Mouse (Mus musculus) gastrocnemius, adult 18-20 months (tissue): ENCODE data around the gene Ppp3ca. TPM values are rescaled to one million over a fixed set of nuclear protein-coding genes. Genes with fewer than 3 reads are reported as not detected.

Experiments
- DNase-seq: peaks from one replicate; pipeline ENCODE4 v3.0.0; 2021; ENCODE audit warnings: low spot score
- microRNA-seq: library from miRNA; unstranded; fragments of <30 nt; microRNA quantifications from one replicate; pipeline ENCODE4 v1.2.0, GENCODE M21; 2021
- total RNA-seq, 2 experiments: library from RNA; stranded (reverse); gene quantifications; 2 replicates each; pipeline ENCODE4 v1.2.3; 2021

The Ppp3ca gene
- total RNA-seq, 2 experiments from 2014 or later: 160 to 203 TPM

- no peak for DNase-seq
Observed at GRCm38 (mm10) chr3:136986096-136986881, 316.4 kb downstream of the Ppp3ca start.

Small RNAs within 50 kb of the gene (microRNA-seq; reads per million reads assigned to microRNA genes)
- gene Gm44327: not detected
